Mouse (Mus musculus): ENCODE results near the gene Acvr2a.

Acvr2a gene

GRCm38 (mm10) chr2:48868199-48868913 lies 54.4 kb downstream of the Acvr2a start:
- no peak for DNase-seq (ENCODE audit: low spot score)

GRCm38 (mm10) chr2:48885945-48886344 lies 72.0 kb downstream of the Acvr2a start:
- peak; percentile 69 for DNase-seq (ENCODE audit: low spot score)

- no peak for DNase-seq (ENCODE audit: low spot score)
These were observed 81.3 kb downstream of the Acvr2a start for GRCm38 (mm10) chr2:48895186-48895585.

GRCm38 (mm10) chr2:48908866-48909265 lies 95.0 kb downstream of the Acvr2a start:
- no peak for DNase-seq (ENCODE audit: low spot score)

GRCm38 (mm10) chr2:48914185-48914584 lies 100.3 kb downstream of the Acvr2a start:
- no peak for DNase-seq (ENCODE audit: low spot score)

- DNase-seq (ENCODE audit: low spot score), result no peak
These were observed 101.9 kb downstream of the Acvr2a start for GRCm38 (mm10) chr2:48915832-48916231.

- no peak for DNase-seq (ENCODE audit: low spot score)
These were observed 121.1 kb downstream of the Acvr2a start for GRCm38 (mm10) chr2:48935058-48935457.

- no peak for DNase-seq (ENCODE audit: low spot score)
These were observed 133.9 kb downstream of the Acvr2a start for GRCm38 (mm10) chr2:48947761-48948160.

GRCm38 (mm10) chr2:48948841-48949584 lies 135.1 kb downstream of the Acvr2a start, which contains the start of gene Mbd5:
Mbd5 (plus strand) TSS chr2:48949508.
- peak; percentile 100 for DNase-seq (ENCODE audit: low spot score)

- peak; percentile 62 for DNase-seq (ENCODE audit: low spot score)
These were observed 135.9 kb downstream of the Acvr2a start for GRCm38 (mm10) chr2:48949743-48950251.

GRCm38 (mm10) chr2:48950252-48950315 lies 136.2 kb downstream of the Acvr2a start, which contains the start of gene Orc4:
Orc4 (minus strand) TSS chr2:48950277.
- DNase-seq (ENCODE audit: low spot score), result no peak

GRCm38 (mm10) chr2:48950316-48950880 lies 136.5 kb downstream of the Acvr2a start:
- DNase-seq (ENCODE audit: low spot score), result no peak

Data from testis, postnatal 10 days (tissue).